Mouse (Mus musculus) forebrain, embryonic 16.5 days (tissue): Measurements from ENCODE around the gene Tecpr2. TPM values are rescaled to one million over a fixed set of nuclear protein-coding genes. Genes with fewer than 3 reads are reported as not detected.

ENCODE experiments used
- ATAC-seq: fragments of 200-750 bp; cut with Nextera tagmentation; 2 replicates; pipeline ENCODE4 v1.8.0; 2017; ENCODE audit warnings: mild to moderate bottlenecking, moderate library complexity
- H3K27ac ChIP-seq: fragments of 300-500 bp; sonication (generic); 2 replicates; pipeline ENCODE4 v1.5.1; 2014; ENCODE audit warnings: low read length, control low read depth
- H3K27me3 ChIP-seq: fragments of 300-500 bp; sonication (generic); replicated peaks from 2 replicates; pipeline ENCODE4 v1.6.1; 2014; ENCODE audit warnings: low read length; ENCODE audit not compliant: control insufficient read depth, insufficient read depth
- H3K36me3 ChIP-seq: fragments of 300-500 bp; sonication (generic); 2 replicates; pipeline ENCODE4 v1.6.1; 2014; ENCODE audit not compliant: control insufficient read depth, insufficient read depth
- H3K4me1 ChIP-seq: fragments of 300-500 bp; sonication (generic); replicated peaks from 2 replicates; pipeline ENCODE4 v1.6.1; 2014; ENCODE audit warnings: low read length; ENCODE audit not compliant: control insufficient read depth, insufficient read depth
- H3K4me2 ChIP-seq: fragments of 300-500 bp; sonication (generic); 2 replicates; pipeline ENCODE4 v1.6.1; 2014; ENCODE audit warnings: mild to moderate bottlenecking, low read length, control low read depth
- H3K4me3 ChIP-seq: fragments of 300-500 bp; sonication (generic); replicated peaks from 2 replicates; pipeline ENCODE4 v1.5.1; 2014; ENCODE audit warnings: mild to moderate bottlenecking, low read length, control low read depth
- H3K9ac ChIP-seq: fragments of 300-500 bp; sonication (generic); replicated peaks from 2 replicates; pipeline ENCODE4 v1.6.1; 2014; ENCODE audit warnings: low read depth, low read length, control low read depth
- H3K9me3 ChIP-seq: fragments of 300-500 bp; sonication (generic); 2 replicates; pipeline ENCODE4 v1.6.1; 2016; ENCODE audit warnings: low read length; ENCODE audit not compliant: control insufficient read depth
- WGBS: fragments of 180-500 bp; shearing (Covaris S2); extraction: QIAGEN DNeasy Blood & Tissue Kit; methylation state at CpG from one replicate; pipeline ENCODE4 v1.1.7; 2014; 5-methylcytosine and 5-hydroxymethylcytosine counted together
- polyA plus RNA-seq: library from polyadenylated mRNA; unstranded; fragments of >200 nt; fragmentation: Nextera tagmentation; extraction: Ambion mirVana; gene quantifications from 2 replicates; pipeline ENCODE4 v1.2.1, GENCODE M21; 2015

The Tecpr2 gene
- polyA plus RNA-seq, 1 experiment from 2014 or later: 9.3 TPM

DNA sequence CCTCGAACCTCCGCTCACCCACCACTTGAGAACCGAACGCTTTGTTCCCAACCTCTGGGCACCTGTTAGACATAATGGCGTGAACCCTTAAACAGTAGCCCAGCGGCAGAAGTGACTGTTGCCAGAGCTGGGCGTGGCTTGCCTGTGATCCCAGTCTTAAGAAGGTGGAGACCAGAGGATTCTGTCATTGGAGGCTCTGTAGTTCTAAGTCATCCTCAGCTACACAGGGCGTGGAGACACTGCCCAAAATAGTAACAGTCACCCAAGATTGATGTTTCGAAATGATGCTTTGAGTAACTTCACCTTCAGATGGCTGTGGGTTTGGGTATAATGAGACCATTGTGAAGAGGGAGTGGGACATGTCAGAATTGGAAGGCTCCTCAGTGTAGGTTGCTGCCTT is 115.1 kb downstream of the Tecpr2 start:
- H3K4me2 ChIP-seq: no peak overlapping the region
- no peak for ATAC-seq
- H3K27me3 ChIP-seq: no peaks in the 10 kb centered on the region
- H3K4me3 ChIP-seq: no peak overlapping the region
- H3K4me1 ChIP-seq: peaks cover 7% of the 10 kb centered on the region
- no peaks in the 10 kb centered on the region for H3K9me3 ChIP-seq
- no peak overlapping the region for H3K9ac ChIP-seq
- H3K36me3 ChIP-seq: no peaks in the 10 kb centered on the region
- no peak overlapping the region for H3K27ac ChIP-seq
- 81% methylated on average over 9 of the region's 9 CpGs for WGBS

DNA sequence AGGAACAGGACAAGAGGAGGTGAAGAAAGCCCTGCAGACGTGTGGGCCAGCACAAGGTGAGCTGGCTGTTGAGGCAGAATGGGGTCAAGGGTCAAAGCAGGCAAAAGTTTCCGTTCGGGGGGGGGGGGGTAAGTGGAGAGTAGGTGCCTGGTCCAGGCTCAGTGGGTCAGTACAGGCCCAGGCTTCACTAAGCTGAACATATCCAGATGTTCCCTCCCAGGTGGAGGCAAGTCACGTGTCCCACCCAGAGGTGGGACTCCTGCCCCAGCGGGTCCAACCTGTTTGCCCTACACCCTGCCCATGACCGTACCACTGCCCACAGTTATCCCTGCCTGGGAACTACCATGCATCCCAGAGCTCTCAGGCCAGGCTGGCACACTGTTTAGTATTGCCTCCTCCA is 116.7 kb downstream of the Tecpr2 start:
- Histone ChIP-seq H3K27ac (no peak overlapping the region), H3K4me1 (peaks cover 11% of the 10 kb centered on the region), H3K9me3 (no peaks in the 10 kb centered on the region), H3K36me3 (no peaks in the 10 kb centered on the region), H3K27me3 (no peaks in the 10 kb centered on the region), H3K4me2 (no peak overlapping the region), H3K4me3 (no peak overlapping the region), H3K9ac (no peak overlapping the region)
- 86% methylated on average over 6 of the region's 6 CpGs for WGBS
- no peak for ATAC-seq

DNA sequence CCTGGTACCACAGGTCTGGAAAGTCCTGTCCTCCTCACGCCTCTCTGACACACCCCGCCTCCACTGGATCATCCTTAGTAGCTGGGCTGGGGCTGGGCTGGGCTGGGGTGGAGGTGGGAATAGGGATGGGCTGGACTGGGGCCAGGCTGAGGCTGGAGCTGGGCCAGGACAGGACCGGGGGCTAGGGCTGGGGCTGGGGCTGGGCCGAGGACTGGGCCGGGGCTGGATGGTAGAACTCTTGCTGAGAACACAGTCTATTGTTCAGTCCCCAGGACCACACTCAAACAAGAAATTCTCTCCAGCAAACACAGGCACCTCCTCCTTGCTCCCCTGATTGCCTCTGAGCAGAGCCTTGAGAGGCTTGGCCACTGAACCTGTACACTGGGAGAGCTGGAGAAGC is 117.3 kb downstream of the Tecpr2 start:
- WGBS: 35% methylated on average over 5 of the region's 5 CpGs
- H3K9me3 ChIP-seq: no peaks in the 10 kb centered on the region
- no peak overlapping the region for H3K27ac ChIP-seq
- ATAC-seq: no peak
- no peaks in the 10 kb centered on the region for H3K27me3 ChIP-seq
- H3K36me3 ChIP-seq: no peaks in the 10 kb centered on the region
- no peak overlapping the region for H3K9ac ChIP-seq
- H3K4me3 ChIP-seq: no peak overlapping the region
- peaks cover 11% of the 10 kb centered on the region for H3K4me1 ChIP-seq
- H3K4me2 ChIP-seq: no peak overlapping the region

DNA sequence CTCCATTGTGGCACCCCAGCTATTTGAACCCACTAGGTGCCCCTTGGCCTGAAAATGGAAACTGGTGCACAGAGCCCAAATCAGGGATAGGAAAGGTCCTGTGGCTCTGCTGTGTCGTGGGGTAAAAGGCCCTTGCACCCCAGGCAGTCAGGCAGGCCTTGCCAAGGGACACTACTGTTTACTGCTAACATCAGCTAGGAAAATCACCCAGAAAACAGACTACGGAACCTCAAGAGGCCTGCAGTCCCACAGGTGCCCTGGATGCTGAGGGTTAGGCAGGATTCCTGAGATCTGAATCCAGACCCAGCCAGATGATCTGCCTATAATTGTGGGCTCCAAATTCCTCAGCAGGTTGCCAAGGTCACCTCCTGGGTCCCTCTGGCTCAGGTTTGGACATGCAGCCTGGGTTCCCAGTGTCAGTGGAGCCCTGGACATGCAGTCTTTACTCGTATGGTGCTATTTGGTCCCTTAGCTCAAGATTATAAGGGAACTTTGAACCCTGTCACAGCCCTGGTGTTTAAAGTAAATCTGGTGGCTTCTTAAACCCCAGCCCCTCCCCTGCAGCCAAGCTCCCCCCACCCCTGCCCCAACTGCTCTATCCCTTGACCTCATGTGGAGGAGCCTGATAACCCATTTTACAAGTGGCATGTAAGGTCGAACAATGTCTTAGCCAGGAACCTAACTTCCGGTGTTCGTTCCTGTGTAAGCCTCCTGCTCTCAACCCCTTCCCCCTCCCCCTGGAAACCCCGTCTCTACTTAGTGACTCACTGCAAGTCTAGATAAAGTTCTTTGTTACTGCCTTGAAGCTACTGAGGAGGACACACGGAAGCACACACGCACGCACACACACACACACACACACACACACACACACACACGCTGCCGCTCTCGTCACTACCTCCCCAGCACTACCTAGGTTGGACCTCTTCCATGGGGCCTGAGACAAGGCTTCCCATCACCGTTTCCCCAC is 118.4 kb downstream of the Tecpr2 start:
- no peaks in the 10 kb centered on the region for H3K27me3 ChIP-seq
- H3K36me3 ChIP-seq: no peaks in the 10 kb centered on the region
- H3K9ac ChIP-seq: no peak overlapping the region

DNA sequence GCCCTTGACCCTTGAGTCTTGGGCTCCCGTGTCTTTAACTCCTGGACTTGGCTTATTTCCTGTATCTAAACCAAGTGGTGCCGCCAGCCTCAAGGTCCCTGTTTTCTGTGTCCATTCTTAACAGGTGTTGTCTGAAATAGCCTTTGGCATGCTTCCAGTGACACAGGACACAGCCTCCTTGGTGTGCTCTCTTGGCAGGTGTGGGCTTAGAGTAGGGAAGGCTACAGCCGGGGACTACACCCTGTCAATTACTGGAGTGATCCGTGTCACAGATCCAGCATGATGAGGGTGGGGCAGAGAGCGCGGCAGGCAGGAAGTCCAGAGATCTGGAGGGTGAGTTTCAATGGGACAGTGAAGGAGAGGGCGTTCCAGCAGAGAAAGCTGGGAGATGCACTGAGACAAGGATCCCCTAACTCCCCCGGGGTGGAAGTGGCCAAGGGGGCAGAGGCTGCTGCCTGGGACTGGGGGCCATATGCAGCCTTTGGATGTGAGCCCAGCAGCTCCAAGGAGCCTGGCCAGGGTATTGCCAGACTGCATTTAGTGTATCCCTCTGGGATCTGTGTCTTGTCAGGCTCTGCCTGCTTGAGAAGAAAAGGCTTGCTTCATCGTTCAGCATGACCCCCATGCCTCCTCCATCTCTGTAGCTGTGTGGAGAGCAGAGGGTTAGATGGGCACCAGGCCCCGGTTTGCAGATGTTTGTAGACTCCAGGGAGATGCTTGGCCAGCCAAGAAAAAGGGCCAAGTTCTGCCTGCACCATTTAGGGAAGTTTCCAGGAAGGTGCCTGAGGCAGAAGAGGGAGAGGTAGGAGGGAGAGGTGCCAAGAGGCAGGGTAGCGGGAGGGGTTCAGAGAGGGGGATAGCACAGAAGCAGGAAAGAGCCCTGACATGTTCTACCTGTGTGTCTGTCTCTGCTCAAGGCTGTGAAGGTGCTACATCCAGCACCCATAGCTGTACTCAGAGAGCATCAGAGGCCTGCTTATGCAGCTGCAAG is 119.7 kb downstream of the Tecpr2 start:
- Histone ChIP-seq H3K9ac (no peak overlapping the region), H3K4me3 (no peak overlapping the region), H3K27ac (no peak overlapping the region), H3K4me1 (peaks cover 11% of the 10 kb centered on the region), H3K27me3 (no peaks in the 10 kb centered on the region), H3K4me2 (no peak overlapping the region), H3K36me3 (no peaks in the 10 kb centered on the region), H3K9me3 (no peaks in the 10 kb centered on the region)
- WGBS: 59% methylated on average over 11 of the region's 11 CpGs
- ATAC-seq: no peak

More for the DNA sequence above, 118.4 kb downstream of the Tecpr2 start:
- Histone ChIP-seq H3K4me2 (no peak overlapping the region), H3K4me1 (peaks cover 11% of the 10 kb centered on the region), H3K9me3 (no peaks in the 10 kb centered on the region), H3K27ac (no peak overlapping the region), H3K4me3 (no peak overlapping the region)
- WGBS: 71% methylated on average over 14 of the region's 14 CpGs
- ATAC-seq: no peak

DNA sequence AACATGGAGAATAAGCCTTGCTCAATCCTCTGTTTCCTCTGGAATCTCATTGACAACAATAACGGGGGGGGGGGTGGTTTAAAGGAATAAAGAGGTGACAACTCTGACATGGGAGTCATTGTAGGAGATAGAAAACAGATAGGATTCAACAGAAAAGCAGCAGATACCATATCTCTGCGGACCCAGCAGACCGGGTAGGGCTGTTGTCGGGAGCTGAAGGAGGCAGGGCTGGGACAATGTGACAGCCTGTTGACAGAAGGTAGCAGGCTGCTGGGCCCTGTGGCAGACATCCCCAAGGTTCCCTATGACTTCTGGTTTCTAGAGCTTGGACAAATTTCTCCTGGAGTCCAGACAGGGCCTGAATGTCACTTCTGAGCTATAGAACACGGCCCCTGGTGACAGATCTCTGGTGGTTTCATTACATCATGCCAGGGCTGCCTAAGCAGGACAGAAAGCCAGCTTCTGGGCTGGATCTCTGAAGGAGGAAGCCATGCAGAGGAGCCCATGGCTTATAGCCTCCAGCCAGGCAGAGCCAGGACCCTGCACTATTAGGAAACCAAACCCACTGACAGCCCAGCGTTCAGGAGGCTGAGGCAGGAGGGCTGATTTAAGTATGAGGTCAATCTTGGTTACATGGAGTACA is 120.7 kb downstream of the Tecpr2 start:
- Histone ChIP-seq H3K27ac (no peak overlapping the region), H3K27me3 (no peaks in the 10 kb centered on the region), H3K4me1 (peaks cover 11% of the 10 kb centered on the region), H3K4me2 (no peak overlapping the region), H3K4me3 (no peak overlapping the region), H3K36me3 (no peaks in the 10 kb centered on the region), H3K9ac (no peak overlapping the region), H3K9me3 (no peaks in the 10 kb centered on the region)
- WGBS: 65% methylated on average over 6 of the region's 6 CpGs
- no peak for ATAC-seq

DNA sequence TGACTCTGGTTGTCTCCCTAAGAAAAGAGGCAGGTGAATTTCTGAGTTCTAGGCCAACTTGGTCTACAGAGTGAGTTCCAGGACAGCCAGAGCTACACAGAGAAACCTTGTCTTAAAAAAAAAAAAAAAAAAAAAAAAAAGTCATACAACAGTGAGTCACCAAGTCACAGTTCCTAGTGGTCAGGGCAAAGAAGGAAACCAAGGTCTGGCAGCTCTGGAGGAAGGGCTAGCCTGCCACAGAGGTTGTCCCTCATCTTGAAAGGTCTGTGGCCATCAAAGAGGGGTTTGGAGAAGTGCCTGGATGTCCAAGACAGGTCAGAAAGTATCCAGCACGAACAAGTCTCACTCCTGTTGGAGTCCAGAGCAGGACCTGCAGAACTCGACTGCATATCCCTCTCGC is 127.7 kb downstream of the Tecpr2 start:
- Histone ChIP-seq H3K4me1 (no peaks in the 10 kb centered on the region), H3K36me3 (no peaks in the 10 kb centered on the region)
- WGBS: 88% methylated on average over 3 of the region's 3 CpGs

DNA sequence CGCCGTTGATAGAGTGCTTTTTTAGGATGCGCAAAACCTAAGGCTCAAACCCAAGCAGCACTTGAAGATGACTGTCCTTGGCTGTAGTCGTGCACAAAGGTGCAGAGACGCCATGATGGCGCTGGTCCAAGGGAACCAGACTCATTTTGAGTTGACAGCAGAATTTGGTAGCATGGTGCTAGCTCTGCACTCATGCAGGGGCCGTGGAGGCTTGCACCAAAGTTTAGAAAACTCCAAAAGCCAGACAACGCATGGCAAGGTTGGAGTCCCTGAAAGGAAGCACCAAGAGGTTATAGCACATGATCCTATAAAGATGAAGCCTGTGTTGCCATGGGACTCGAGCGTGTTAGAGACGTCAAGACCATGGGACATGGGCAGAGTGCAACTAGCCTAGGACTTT is 129.0 kb downstream of the Tecpr2 start:
- Histone ChIP-seq H3K9ac (no peak overlapping the region), H3K4me3 (no peak overlapping the region), H3K27me3 (no peaks in the 10 kb centered on the region), H3K4me1 (no peaks in the 10 kb centered on the region), H3K9me3 (no peaks in the 10 kb centered on the region), H3K27ac (no peak overlapping the region), H3K4me2 (no peak overlapping the region), H3K36me3 (no peaks in the 10 kb centered on the region)
- no peak for ATAC-seq
- WGBS: 91% methylated on average over 11 of the region's 11 CpGs

More for the DNA sequence above, 127.7 kb downstream of the Tecpr2 start:
- no peaks in the 10 kb centered on the region for H3K9me3 ChIP-seq
- no peak for ATAC-seq
- no peak overlapping the region for H3K4me2 ChIP-seq
- no peak overlapping the region for H3K9ac ChIP-seq
- H3K27ac ChIP-seq: no peak overlapping the region
- H3K4me3 ChIP-seq: no peak overlapping the region
- no peaks in the 10 kb centered on the region for H3K27me3 ChIP-seq

DNA sequence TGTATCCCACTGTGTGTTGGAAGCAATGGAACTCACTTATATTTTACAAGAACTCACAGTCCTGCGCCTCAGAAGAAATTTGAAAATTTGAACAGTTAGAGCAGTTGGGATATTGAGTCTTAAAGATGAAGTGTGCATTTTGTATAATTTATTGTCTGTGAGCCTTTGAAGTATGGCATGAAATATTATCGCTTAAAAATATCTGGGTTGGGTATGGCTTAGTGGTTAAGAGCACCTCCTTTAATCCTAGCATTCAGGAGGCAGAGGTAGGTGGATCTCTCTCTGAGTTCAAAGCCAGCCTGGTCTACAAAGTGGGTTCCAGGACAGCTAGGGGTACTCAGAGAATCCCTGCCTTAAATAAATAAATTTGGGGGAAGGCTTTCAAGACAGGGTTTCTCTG is 130.0 kb downstream of the Tecpr2 start:
- no peak overlapping the region for H3K4me3 ChIP-seq
- no peak overlapping the region for H3K27ac ChIP-seq
- no peak for ATAC-seq
- H3K4me2 ChIP-seq: no peak overlapping the region
- H3K9me3 ChIP-seq: no peaks in the 10 kb centered on the region
- no peaks in the 10 kb centered on the region for H3K4me1 ChIP-seq
- H3K9ac ChIP-seq: no peak overlapping the region
- WGBS: 90% methylated on average over 2 of the region's 2 CpGs
- no peaks in the 10 kb centered on the region for H3K36me3 ChIP-seq
- H3K27me3 ChIP-seq: no peaks in the 10 kb centered on the region
